Mouse (Mus musculus): Measurements from ENCODE around the gene Slc25a43. TPM values are rescaled to one million over a fixed set of nuclear protein-coding genes. Genes with fewer than 3 reads are reported as not detected.

The Slc25a43 gene
- total and polyA plus RNA-seq, 3 experiments, result 0.37 TPM; not detected in 2

- TF ChIP-seq EP300 (IDR thresholded peaks at IDR 0.05; ENCODE audit: insufficient read depth, low read depth, low read length) (no peak), CTCF (IDR thresholded peaks at IDR 0.05) (no peak), POLR2A (IDR thresholded peaks at IDR 0.05; ENCODE audit: insufficient read depth, low read depth, low read length) (no peak)
- no peak for DNase-seq
- WGBS, result 81% methylated on average over 7 of the region's 7 CpGs
- Histone ChIP-seq H3K27ac (no peak overlapping the region), H3K79me2 (replicated peaks; ENCODE audit: control insufficient read depth, insufficient read depth, low read length) (no peaks in the 10 kb centered on the region), H3K4me3 (no peak overlapping the region), H3K9ac (ENCODE audit: low read depth, low read length) (no peak overlapping the region), H3K27me3 (ENCODE audit: control insufficient read depth, insufficient read depth, low read length) (no peaks in the 10 kb centered on the region), H3K36me3 (ENCODE audit: control insufficient read depth, insufficient read depth, low read length) (no peaks in the 10 kb centered on the region), H3K4me1 (ENCODE audit: control insufficient read depth, insufficient read depth, low read length) (no peaks in the 10 kb centered on the region)
- intact Hi-C loops (cut with DNase I), result no loop called here
Observed at GRCm38 (mm10) chrX:36757796-36758472, 14.5 kb downstream of the Slc25a43 start.

- Histone ChIP-seq H3K9ac (ENCODE audit: low read depth, low read length) (no peak overlapping the region), H3K27ac (no peak overlapping the region), H3K27me3 (ENCODE audit: control insufficient read depth, insufficient read depth, low read length) (no peaks in the 10 kb centered on the region), H3K36me3 (ENCODE audit: control insufficient read depth, insufficient read depth, low read length) (no peaks in the 10 kb centered on the region), H3K79me2 (replicated peaks; ENCODE audit: control insufficient read depth, insufficient read depth, low read length) (no peaks in the 10 kb centered on the region), H3K4me3 (no peak overlapping the region), H3K4me1 (ENCODE audit: control insufficient read depth, insufficient read depth, low read length) (no peaks in the 10 kb centered on the region)
- TF ChIP-seq CTCF (IDR thresholded peaks at IDR 0.05) (no peak), EP300 (IDR thresholded peaks at IDR 0.05; ENCODE audit: insufficient read depth, low read depth, low read length) (no peak), POLR2A (IDR thresholded peaks at IDR 0.05; ENCODE audit: insufficient read depth, low read depth, low read length) (no peak)
- DNase-seq, result no peak
- WGBS, result 51% methylated on average over 6 of the region's 6 CpGs
- intact Hi-C loops (cut with DNase I), result no loop called here
Observed at GRCm38 (mm10) chrX:36758566-36758965, 15.1 kb downstream of the Slc25a43 start.

- 60% methylated on average over 6 of the region's 6 CpGs for WGBS
- no peak overlapping the region for H3K4me3 ChIP-seq
- no peak overlapping the region for H3K9ac ChIP-seq (ENCODE audit: low read depth, low read length)
- no peaks in the 10 kb centered on the region for H3K79me2 ChIP-seq (replicated peaks; ENCODE audit: control insufficient read depth, insufficient read depth, low read length)
- intact Hi-C loops (cut with DNase I), result loop anchor here (1.0 to 10.0 kb wide), 3 partner anchors 59 to 314 kb away; partner anchors contain the start of gene Nkrf
- no peak overlapping the region for H3K27ac ChIP-seq
- H3K27me3 ChIP-seq (ENCODE audit: control insufficient read depth, insufficient read depth, low read length), result no peaks in the 10 kb centered on the region
- no peaks in the 10 kb centered on the region for H3K4me1 ChIP-seq (ENCODE audit: control insufficient read depth, insufficient read depth, low read length)
- TF ChIP-seq CTCF (IDR thresholded peaks at IDR 0.05) (peak; percentile 96), POLR2A (IDR thresholded peaks at IDR 0.05; ENCODE audit: insufficient read depth, low read depth, low read length) (no peak)
- H3K36me3 ChIP-seq (ENCODE audit: control insufficient read depth, insufficient read depth, low read length), result no peaks in the 10 kb centered on the region
- DNase-seq, result peak; percentile 4 to 24
Observed at GRCm38 (mm10) chrX:36760946-36761635, 17.6 kb downstream of the Slc25a43 start.

DNA sequence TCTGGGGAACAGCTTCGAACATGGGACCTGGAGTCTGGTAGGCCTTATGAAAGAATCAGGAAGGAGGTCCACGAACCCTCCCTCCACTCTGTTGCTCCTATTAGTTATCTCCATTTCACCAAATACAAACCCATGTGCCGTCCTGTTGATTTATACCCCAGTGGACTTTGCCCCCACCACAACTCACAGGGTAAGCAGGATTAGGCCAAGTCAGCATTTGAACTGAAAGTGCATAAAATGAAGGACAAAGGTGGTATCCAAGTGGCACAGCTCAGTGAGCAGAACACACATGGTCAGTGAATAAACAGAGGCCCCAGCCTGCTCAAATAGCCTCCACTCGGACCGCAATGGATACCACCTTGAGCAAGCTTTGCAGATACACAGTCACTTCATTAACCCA lies 18.8 kb downstream of the Slc25a43 start:
- TF ChIP-seq POLR2A (IDR thresholded peaks at IDR 0.05; ENCODE audit: insufficient read depth, low read depth, low read length) (no peak), EP300 (IDR thresholded peaks at IDR 0.05; ENCODE audit: insufficient read depth, low read depth, low read length) (no peak), CTCF (IDR thresholded peaks at IDR 0.05) (no peak)
- Histone ChIP-seq H3K27ac (no peak overlapping the region), H3K9ac (ENCODE audit: low read depth, low read length) (no peak overlapping the region), H3K4me1 (ENCODE audit: control insufficient read depth, insufficient read depth, low read length) (no peaks in the 10 kb centered on the region), H3K27me3 (ENCODE audit: control insufficient read depth, insufficient read depth, low read length) (no peaks in the 10 kb centered on the region), H3K79me2 (replicated peaks; ENCODE audit: control insufficient read depth, insufficient read depth, low read length) (no peaks in the 10 kb centered on the region), H3K36me3 (ENCODE audit: control insufficient read depth, insufficient read depth, low read length) (no peaks in the 10 kb centered on the region), H3K4me3 (no peak overlapping the region)
- 91% methylated on average over 5 of the region's 5 CpGs for WGBS
- intact Hi-C loops (cut with DNase I), result loop anchor here (10.0 kb wide), 2 partner anchors 143 to 313 kb away; partner anchors contain the start of gene Nkrf
- DNase-seq, result no peak

- TF ChIP-seq POLR2A (IDR thresholded peaks at IDR 0.05; ENCODE audit: insufficient read depth, low read depth, low read length), result no peak
- TF ChIP-seq CTCF (IDR thresholded peaks at IDR 0.05), result no peak
- TF ChIP-seq EP300 (IDR thresholded peaks at IDR 0.05; ENCODE audit: insufficient read depth, low read depth, low read length), result no peak
- DNase-seq, result no peak
- Histone ChIP-seq H3K4me1 (ENCODE audit: control insufficient read depth, insufficient read depth, low read length) (no peaks in the 10 kb centered on the region), H3K36me3 (ENCODE audit: control insufficient read depth, insufficient read depth, low read length) (no peaks in the 10 kb centered on the region), H3K27me3 (ENCODE audit: control insufficient read depth, insufficient read depth, low read length) (no peaks in the 10 kb centered on the region), H3K79me2 (replicated peaks; ENCODE audit: control insufficient read depth, insufficient read depth, low read length) (no peaks in the 10 kb centered on the region), H3K9ac (ENCODE audit: low read depth, low read length) (no peak overlapping the region), H3K4me3 (no peak overlapping the region), H3K27ac (no peak overlapping the region)
- WGBS, result 47% methylated on average over 4 of the region's 4 CpGs
- intact Hi-C loops (cut with DNase I), result loop anchor here (10.0 kb wide), 2 partner anchors 142 to 312 kb away; partner anchors contain the start of gene Nkrf
Observed at GRCm38 (mm10) chrX:36762894-36763293, 19.4 kb downstream of the Slc25a43 start.
